Mouse (Mus musculus): ENCODE measurements around the gene Rpl6. TPM values are rescaled to one million over a fixed set of nuclear protein-coding genes. Genes with fewer than 3 reads are reported as not detected.
A peak's percentile ranks its signal among the peaks of the same experiment; 100 is the strongest.
"Not testable (repeated sequence)": the region's sequence is repeated elsewhere in the genome, so short reads cannot be mapped to it uniquely, and the experiment has no call there.

Rpl6 gene
- total RNA-seq, 4 experiments from 2014 or later = 908 to 1,162 (median 1,035) TPM

GRCm38 (mm10) chr5:121197337-121197736, 6.9 kb upstream of the Rpl6 start:
- no peak for DNase-seq

GRCm38 (mm10) chr5:121198376-121198775, 5.9 kb upstream of the Rpl6 start:
- DNase-seq = no peak

GRCm38 (mm10) chr5:121201739-121202138, 2.5 kb upstream of the Rpl6 start:
- DNase-seq = no peak

GRCm38 (mm10) chr5:121202467-121202866, 1.8 kb upstream of the Rpl6 start:
- DNase-seq = no peak

- not testable (repeated sequence) for DNase-seq
These were observed 1.4 kb downstream of the Rpl6 start for GRCm38 (mm10) chr5:121205537-121206130.

GRCm38 (mm10) chr5:121206540-121206939, 2.3 kb downstream of the Rpl6 start:
- no peak for DNase-seq

GRCm38 (mm10) chr5:121206984-121207383, 2.7 kb downstream of the Rpl6 start:
- DNase-seq = no peak

GRCm38 (mm10) chr5:121209755-121210600, 5.7 kb downstream of the Rpl6 start:
- DNase-seq = no peak

GRCm38 (mm10) chr5:121210601-121210924, 6.3 kb downstream of the Rpl6 start:
- no peak for DNase-seq

- DNase-seq = no peak
These were observed 7.8 kb downstream of the Rpl6 start for GRCm38 (mm10) chr5:121212108-121212507.

GRCm38 (mm10) chr5:121214707-121215106, 10.4 kb downstream of the Rpl6 start:
- no peak for DNase-seq

- DNase-seq = no peak
These were observed 11.3 kb downstream of the Rpl6 start for GRCm38 (mm10) chr5:121215380-121216125.

GRCm38 (mm10) chr5:121216126-121216446, 11.8 kb downstream of the Rpl6 start:
- peak; percentile 56 for DNase-seq

- not testable (repeated sequence) for DNase-seq
These were observed 12.5 kb downstream of the Rpl6 start for GRCm38 (mm10) chr5:121216584-121217312.

GRCm38 (mm10) chr5:121217313-121217634, 13.0 kb downstream of the Rpl6 start:
- DNase-seq = no peak

- DNase-seq = no peak
These were observed 14.9 kb downstream of the Rpl6 start for GRCm38 (mm10) chr5:121219190-121219589.

GRCm38 (mm10) chr5:121219980-121220731, 15.9 kb downstream of the Rpl6 start, which contains the start of gene Hectd4:
Hectd4 (plus strand) TSS chr5:121220219.
- peak; percentile 92 for DNase-seq

GRCm38 (mm10) chr5:121220732-121221301, 16.5 kb downstream of the Rpl6 start:
- no peak for DNase-seq

GRCm38 (mm10) chr5:121221328-121221850, 17.1 kb downstream of the Rpl6 start:
- DNase-seq = no peak

GRCm38 (mm10) chr5:121224020-121224419, 19.7 kb downstream of the Rpl6 start:
- DNase-seq = not testable (repeated sequence)

- no peak for DNase-seq
These were observed 20.6 kb downstream of the Rpl6 start for GRCm38 (mm10) chr5:121224856-121225255.
